In the genomic region with DNA sequence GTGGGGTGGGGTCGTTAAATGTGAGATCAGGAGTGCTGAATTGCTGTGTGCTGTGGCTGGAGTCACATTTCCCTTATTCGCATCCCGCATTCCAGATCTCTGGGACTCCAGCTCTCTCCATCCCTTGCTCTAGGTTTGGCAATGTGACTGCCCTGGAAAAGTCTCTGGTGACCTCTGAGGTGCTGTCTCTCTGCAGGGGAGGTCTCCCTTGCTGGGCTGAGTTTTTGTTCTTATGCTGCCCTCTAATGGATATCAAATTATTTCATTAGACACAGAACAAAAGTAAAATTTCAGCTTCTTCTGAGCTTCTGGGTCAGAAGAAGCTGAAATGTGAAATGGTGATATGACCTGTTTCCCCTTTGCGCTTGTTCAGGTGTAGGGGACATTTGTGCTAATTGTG, we compare ENCODE assay signal across 8 mouse cellular contexts.
A peak's percentile ranks its signal among the peaks of the same experiment; 100 is the strongest.
DNase-seq lines count a peak whose midpoint lies in the region; ATAC-seq and TF ChIP-seq lines count a peak whose summit lies in the region.

No protein-coding gene starts in this region.

- peak; percentile 5 for DNase-seq in kidney, postnatal 14 days
- DNase-seq in brain, embryonic 14.5 days (ENCODE audit: low read depth): peak; percentile 68
- no peak for DNase-seq in urinary bladder, postnatal 10 days (ENCODE audit: low spot score)
- no peak for DNase-seq in spleen, postnatal 4 days (ENCODE audit: low spot score in 2 of 2)
- no peak for DNase-seq in thymus, postnatal 25 days

- TF ChIP-seq CTCF in brain, embryonic 14.5 days (IDR thresholded peaks at IDR 0.05; ENCODE audit: borderline replicate concordance, extremely low read depth, insufficient read depth, insufficient read length): peak; percentile 17; the same call in 1 of the 2 replicates

- no peaks in the 10 kb centered on the region for H3K27me3 ChIP-seq in kidney, embryonic 14.5 days (ENCODE audit: control insufficient read depth, insufficient read depth, low read length)
- no peaks in the 10 kb centered on the region for H3K27me3 ChIP-seq in forebrain, embryonic 16.5 days (replicated peaks; ENCODE audit: control insufficient read depth, insufficient read depth, low read length)
- no peaks in the 10 kb centered on the region; the same call in 1 of the 2 replicates for H3K27me3 ChIP-seq in midbrain, embryonic 15.5 days (replicated peaks)

- H3K4me3 ChIP-seq in kidney, embryonic 14.5 days (ENCODE audit: low read length): no peak overlapping the region
- H3K4me3 ChIP-seq in forebrain, embryonic 16.5 days (replicated peaks; ENCODE audit: low read length): peak overlapping the region; percentile 1; the same call in 1 of the 2 replicates
- no peak overlapping the region for H3K4me3 ChIP-seq in midbrain, embryonic 15.5 days

- H3K4me1 ChIP-seq in kidney, embryonic 14.5 days (ENCODE audit: control insufficient read depth, insufficient read depth, low read length): no peaks in the 10 kb centered on the region
- H3K4me1 ChIP-seq in forebrain, embryonic 16.5 days (replicated peaks; ENCODE audit: control insufficient read depth, insufficient read depth, low read length): peaks cover 34% of the 10 kb centered on the region
- H3K4me1 ChIP-seq in midbrain, embryonic 15.5 days: peaks cover 36% of the 10 kb centered on the region

- no peak for ATAC-seq in kidney, embryonic 14.5 days (ENCODE audit: low FRiP score, low TSS enrichment)
- no peak for ATAC-seq in forebrain, embryonic 16.5 days
- ATAC-seq in midbrain, embryonic 15.5 days (replicated peaks): 0 out of 2 replicates have a peak, but pooled peaks have one; percentile 24

- H3K9ac ChIP-seq in kidney, embryonic 14.5 days (ENCODE audit: low read depth, low read length): no peak overlapping the region
- no peak overlapping the region for H3K9ac ChIP-seq in forebrain, embryonic 16.5 days (replicated peaks; ENCODE audit: low read depth, low read length)
- H3K9ac ChIP-seq in midbrain, embryonic 15.5 days: no peak overlapping the region

- TF ChIP-seq POLR2A in brain, embryonic 14.5 days (IDR thresholded peaks at IDR 0.05; ENCODE audit: borderline replicate concordance, extremely low read depth, insufficient read depth, insufficient read length, poor library complexity, severe bottlenecking): no peak

- H3K9me3 ChIP-seq in kidney, embryonic 14.5 days (ENCODE audit: control insufficient read depth, low read length): no peaks in the 10 kb centered on the region
- no peaks in the 10 kb centered on the region for H3K9me3 ChIP-seq in forebrain, embryonic 16.5 days (ENCODE audit: control insufficient read depth, low read length)
- H3K9me3 ChIP-seq in midbrain, embryonic 15.5 days: no peaks in the 10 kb centered on the region

- no peak overlapping the region for H3K27ac ChIP-seq in kidney, embryonic 14.5 days (ENCODE audit: low read depth, low read length)
- no peak overlapping the region for H3K27ac ChIP-seq in forebrain, embryonic 16.5 days (ENCODE audit: low read length)
- no peak overlapping the region for H3K27ac ChIP-seq in midbrain, embryonic 15.5 days

- no peaks in the 10 kb centered on the region for H3K36me3 ChIP-seq in kidney, embryonic 14.5 days (ENCODE audit: control insufficient read depth, insufficient read depth, low read length)
- H3K36me3 ChIP-seq in forebrain, embryonic 16.5 days (ENCODE audit: control insufficient read depth, insufficient read depth): no peaks in the 10 kb centered on the region
- H3K36me3 ChIP-seq in midbrain, embryonic 15.5 days (replicated peaks): no peaks in the 10 kb centered on the region

- no peak overlapping the region for H3K4me2 ChIP-seq in kidney, embryonic 14.5 days (replicated peaks; ENCODE audit: low read depth, low read length)
- peak overlapping the region; percentile 27 for H3K4me2 ChIP-seq in forebrain, embryonic 16.5 days (ENCODE audit: low read length)
- H3K4me2 ChIP-seq in midbrain, embryonic 15.5 days: peak overlapping the region; percentile 17

- 28% methylated on average over 4 of the region's 4 CpGs for WGBS in kidney, embryonic 14.5 days
- 15% methylated on average over 4 of the region's 4 CpGs for WGBS in forebrain, embryonic 16.5 days
- WGBS in midbrain, embryonic 15.5 days: 34% methylated on average over 4 of the region's 4 CpGs

Comparison
In these comparisons a context has a peak if more than half of its experiments do, and no peak if none do; other contexts are left out.
1. DNase-seq: peak in kidney, postnatal 14 days (single experiment) and brain, embryonic 14.5 days (single experiment); none in urinary bladder, postnatal 10 days (single experiment), spleen, postnatal 4 days (0 of 2) and thymus, postnatal 25 days (single experiment).